Mouse (Mus musculus) gastrocnemius, adult 2 months (tissue): ENCODE data around the gene Fzd1. TPM values are rescaled to one million over a fixed set of nuclear protein-coding genes. Genes with fewer than 3 reads are reported as not detected.

Experiments used
- DNase-seq: peaks from one replicate; pipeline ENCODE4 v3.0.0; 2022
- H3K27ac ChIP-seq: fragments of 200-600 bp; 2 replicates; pipeline ENCODE4 v1.8.1; 2022; ENCODE audit warnings: mild to moderate bottlenecking
- H3K4me3 ChIP-seq: fragments of 200-600 bp; 2 replicates; pipeline ENCODE4 v1.8.1; 2022; ENCODE audit warnings: mild to moderate bottlenecking, moderate library complexity
- CTCF ChIP-seq: fragments of 200-600 bp; IDR thresholded peaks from 2 replicates; pipeline ENCODE4 v1.8.1; 2022; ENCODE audit warnings: antibody characterized with exemption, mild to moderate bottlenecking, moderate library complexity
- intact Hi-C: fragments of 180-260 bp; cut with DNase I; formaldehyde crosslinking; loops from one replicate; pipeline ENCODE4 v1.15.1; 2025
- total RNA-seq, 2 experiments: library from RNA; stranded (reverse); gene quantifications; 2 replicates each; pipeline ENCODE4 v1.2.3; 2021

The Fzd1 gene
- total RNA-seq, 2 experiments from 2014 or later, result 2.0 to 3.8 TPM

DNA sequence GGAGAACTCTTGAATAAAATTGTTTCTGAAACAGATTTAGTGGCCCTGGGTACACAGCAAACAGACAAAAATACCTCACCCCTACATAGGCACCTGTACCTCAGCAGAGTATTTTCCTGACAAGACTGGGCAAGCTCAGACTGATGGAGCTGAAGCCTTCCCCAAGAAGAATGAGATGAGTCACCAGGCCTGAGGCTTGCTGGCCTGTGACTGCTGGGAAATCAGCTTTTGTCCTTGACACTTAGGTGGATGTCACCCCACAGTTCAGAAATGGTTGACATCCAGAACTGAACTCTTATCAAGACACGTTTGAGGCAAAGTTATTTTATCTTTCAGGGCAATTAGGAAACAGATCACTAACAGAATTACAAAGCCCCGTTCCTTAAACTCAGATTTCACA is 10.1 kb upstream of the Fzd1 start:
- intact Hi-C loops, result no loop called here
- no peak for DNase-seq
- Histone ChIP-seq H3K27ac (no peak overlapping the region), H3K4me3 (no peak overlapping the region)
- no peak for TF ChIP-seq CTCF

DNA sequence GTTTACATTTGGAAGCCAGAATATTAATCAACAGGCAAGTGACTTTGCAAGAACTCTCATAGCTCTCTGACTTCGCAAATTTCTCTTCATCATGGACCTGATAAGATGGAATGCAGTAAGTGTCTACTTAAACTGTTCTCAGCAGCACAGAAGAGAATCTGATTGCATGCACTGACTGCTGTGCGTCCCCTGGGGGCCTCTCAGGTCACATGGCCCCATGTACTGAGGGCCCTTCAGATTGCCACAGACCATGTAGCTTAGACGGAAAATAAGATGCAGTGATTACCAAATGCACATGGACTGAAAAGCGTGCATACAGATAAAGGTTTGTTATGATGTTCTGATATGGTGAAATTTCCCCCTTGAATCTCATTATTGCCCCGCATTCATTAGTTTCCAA is 8.9 kb upstream of the Fzd1 start:
- H3K4me3 ChIP-seq, result no peak overlapping the region
- TF ChIP-seq CTCF, result no peak
- H3K27ac ChIP-seq, result no peak overlapping the region
- no peak for DNase-seq
- intact Hi-C loops, result no loop called here

DNA sequence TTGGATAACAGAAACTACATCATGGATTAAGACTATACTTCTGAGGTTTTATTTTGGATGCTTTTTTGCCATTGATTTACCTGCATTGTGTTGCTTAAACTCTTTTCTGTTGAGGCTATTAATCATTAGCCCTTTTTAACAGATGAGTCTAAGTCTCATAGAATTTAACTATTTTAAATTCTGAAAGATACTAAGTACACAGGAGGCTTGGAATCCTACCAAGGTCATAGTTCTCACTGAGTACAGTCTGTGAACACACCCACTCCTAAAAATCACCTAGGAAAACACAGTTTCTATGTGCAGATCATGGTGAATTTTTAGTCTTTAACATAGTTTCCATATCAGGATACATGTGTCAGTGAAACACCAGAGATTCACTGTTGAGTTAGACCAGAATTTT is 4.1 kb upstream of the Fzd1 start:
- intact Hi-C loops, result no loop called here
- DNase-seq, result no peak
- Histone ChIP-seq H3K27ac (no peak overlapping the region), H3K4me3 (no peak overlapping the region)
- TF ChIP-seq CTCF, result no peak

- H3K27ac ChIP-seq, result peak overlapping the region; percentile 88
- DNase-seq, result no peak
- H3K4me3 ChIP-seq, result peak overlapping the region; percentile 95
- TF ChIP-seq CTCF, result no peak
- intact Hi-C loops, result no loop called here
Measured at GRCm38 (mm10) chr5:4758331-4759080, 671 bp upstream of the Fzd1 start.

DNA sequence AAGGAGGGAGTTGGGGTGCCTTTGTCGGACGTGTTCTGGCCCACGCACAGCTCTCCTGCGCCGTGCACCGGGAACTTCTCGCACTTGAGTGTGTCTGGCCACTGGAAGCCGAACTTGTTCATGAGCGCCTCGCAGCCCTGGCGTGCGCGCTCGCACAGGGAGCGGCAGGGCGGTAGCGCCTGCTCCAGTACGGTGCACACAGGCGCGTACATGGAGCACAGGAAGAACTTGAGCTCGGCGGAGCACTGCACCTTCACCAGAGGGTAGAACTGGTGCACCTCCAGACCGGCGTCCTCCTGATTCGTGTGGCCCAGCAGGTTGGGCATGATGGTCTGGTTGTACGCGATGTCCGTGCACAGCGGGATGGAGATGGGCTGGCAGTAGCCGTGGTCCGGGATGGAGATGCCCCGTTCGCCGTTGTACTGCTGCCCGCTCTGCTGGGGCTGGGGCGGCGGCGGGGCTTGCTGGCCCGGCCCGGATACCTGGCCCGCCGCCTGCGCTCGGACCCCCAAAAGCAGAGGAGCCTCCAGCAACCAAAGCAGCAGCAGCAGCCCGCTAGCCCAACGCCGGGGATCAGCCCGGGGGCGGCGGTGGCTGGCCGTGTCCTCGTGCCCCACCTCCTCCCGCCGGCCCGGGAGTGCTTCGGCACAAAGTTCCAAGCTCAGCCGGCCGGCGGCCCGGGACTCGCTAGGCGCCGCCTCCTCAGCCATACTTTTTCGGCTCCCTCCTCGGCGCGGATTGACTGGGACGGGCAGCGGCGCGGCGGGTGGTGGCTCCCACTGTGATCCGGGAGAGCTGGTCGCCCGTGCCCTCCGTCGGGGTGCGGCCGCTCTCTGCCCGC is 744 bp downstream of the Fzd1 start:
- no peak for TF ChIP-seq CTCF
- Histone ChIP-seq H3K27ac (peak overlapping the region; percentile 88), H3K4me3 (peak overlapping the region; percentile 95)
- intact Hi-C loops, result no loop called here
- DNase-seq, result peak; percentile 81

GRCm38 (mm10) chr5:4756001-4756681 is 1.7 kb downstream of the Fzd1 start:
- peak; percentile 30 for DNase-seq
- Histone ChIP-seq H3K27ac (peak overlapping the region; percentile 88), H3K4me3 (peak overlapping the region; percentile 95)
- intact Hi-C loops, result no loop called here
- no peak for TF ChIP-seq CTCF

DNA sequence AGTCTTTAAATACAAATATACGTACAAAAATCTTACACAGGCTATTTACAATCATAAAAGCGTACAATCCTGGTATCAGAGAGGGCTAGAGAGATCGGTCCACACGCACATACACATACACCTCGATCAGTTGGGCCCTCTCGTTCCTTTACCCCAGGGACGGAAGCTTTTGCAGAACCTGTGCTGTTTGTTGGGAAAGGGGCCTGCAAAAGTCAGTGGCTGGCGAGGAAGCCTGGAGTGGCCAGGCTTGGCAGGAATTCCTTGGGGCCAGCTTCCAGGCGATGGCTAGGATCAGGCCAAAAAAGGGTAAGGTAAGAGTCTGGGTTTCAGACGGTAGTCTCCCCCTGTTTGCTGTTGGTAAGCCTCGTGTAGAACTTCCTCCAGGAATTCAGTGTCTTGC is 2.5 kb downstream of the Fzd1 start:
- peak overlapping the region; percentile 95 for H3K4me3 ChIP-seq
- H3K27ac ChIP-seq, result no peak overlapping the region
- no peak for DNase-seq
- no peak for TF ChIP-seq CTCF
- intact Hi-C loops, result no loop called here

DNA sequence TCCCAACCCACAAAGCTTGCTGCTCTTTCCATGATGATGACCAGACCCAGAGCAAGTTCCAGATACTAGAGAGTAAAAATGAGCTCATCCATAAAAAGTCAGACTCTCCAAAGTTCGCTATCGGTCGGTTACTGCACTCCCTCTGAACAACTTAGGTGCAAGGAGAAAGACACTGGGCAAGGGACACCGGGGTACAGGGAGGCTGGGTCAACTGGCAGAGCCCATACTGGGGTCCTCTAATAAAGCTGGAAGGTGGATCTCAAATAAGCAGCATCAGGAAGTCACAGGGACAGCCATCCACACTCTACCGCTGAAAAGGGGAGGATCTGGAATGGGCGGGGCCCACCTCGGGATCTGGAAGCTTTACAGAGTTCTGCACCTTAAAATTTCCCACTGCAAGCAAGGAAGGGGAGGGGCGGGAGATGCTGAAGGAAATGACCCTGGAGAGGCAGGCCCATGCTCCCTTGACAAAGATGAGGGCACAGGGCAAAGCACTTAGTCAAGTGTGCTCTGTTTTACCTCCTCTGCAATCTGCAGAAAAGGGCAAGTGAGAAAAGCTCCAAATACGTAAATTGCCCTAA is 3.0 kb downstream of the Fzd1 start:
- intact Hi-C loops, result no loop called here
- no peak overlapping the region for H3K27ac ChIP-seq
- DNase-seq, result no peak
- no peak for TF ChIP-seq CTCF
- H3K4me3 ChIP-seq, result peak overlapping the region; percentile 95

GRCm38 (mm10) chr5:4753161-4753560 is 4.7 kb downstream of the Fzd1 start:
- no peak for DNase-seq
- intact Hi-C loops, result no loop called here

DNA sequence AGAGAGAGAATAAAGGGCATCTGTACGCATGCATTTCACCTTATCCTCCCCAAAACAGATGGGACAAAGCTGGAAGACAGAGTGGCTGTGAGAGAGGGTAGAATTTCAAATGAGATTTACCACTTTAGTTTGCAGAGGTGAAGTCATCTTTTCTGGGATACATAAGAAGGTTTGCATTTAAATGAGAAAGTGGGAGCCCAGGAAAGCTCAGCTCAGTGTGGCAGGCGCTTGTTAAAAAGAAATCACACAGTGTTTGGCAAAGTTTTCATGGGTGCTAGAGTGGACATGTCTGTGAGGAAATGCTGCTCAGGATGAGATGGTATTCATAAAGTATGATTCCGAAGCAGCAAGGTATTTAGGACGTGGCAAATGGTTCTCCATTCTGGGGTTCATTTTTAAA is 15.1 kb downstream of the Fzd1 start:
- intact Hi-C loops, result no loop called here

More at GRCm38 (mm10) chr5:4753161-4753560, 4.7 kb downstream of the Fzd1 start:
- no peak overlapping the region for H3K27ac ChIP-seq
- TF ChIP-seq CTCF, result no peak
- H3K4me3 ChIP-seq, result no peak overlapping the region

GRCm38 (mm10) chr5:4737013-4737412 is 20.8 kb downstream of the Fzd1 start:
- TF ChIP-seq CTCF, result no peak
- intact Hi-C loops, result no loop called here
- no peak overlapping the region for H3K27ac ChIP-seq
- no peak for DNase-seq
- H3K4me3 ChIP-seq, result no peak overlapping the region

More for the DNA sequence above, 15.1 kb downstream of the Fzd1 start:
- Histone ChIP-seq H3K27ac (no peak overlapping the region), H3K4me3 (no peak overlapping the region)
- DNase-seq, result no peak
- no peak for TF ChIP-seq CTCF

DNA sequence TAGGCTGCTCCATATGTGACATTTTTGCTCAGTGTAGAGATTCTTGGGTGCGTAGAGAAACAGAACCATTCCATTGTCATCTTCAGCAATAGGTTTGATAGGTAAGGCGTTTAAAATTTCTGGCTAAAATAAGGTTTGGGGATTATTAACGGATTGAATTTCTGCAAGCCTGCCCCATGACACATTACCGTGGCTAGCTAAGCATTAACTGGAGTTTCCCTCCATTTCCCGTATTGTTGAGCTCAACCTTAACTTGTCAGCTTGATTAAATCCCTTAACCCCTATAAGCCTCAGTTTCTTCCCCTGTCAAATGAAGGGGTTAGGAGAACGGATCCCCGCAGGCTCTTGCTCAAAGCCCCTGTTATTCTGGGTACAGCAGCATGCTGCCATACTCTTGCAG is 22.4 kb downstream of the Fzd1 start:
- Histone ChIP-seq H3K4me3 (no peak overlapping the region), H3K27ac (no peak overlapping the region)
- intact Hi-C loops, result no loop called here
- no peak for DNase-seq
- TF ChIP-seq CTCF, result no peak
